Mouse (Mus musculus): ENCODE data around the gene Fxr2.

GRCm38 (mm10) chr11:69657462-69657881 is 24.7 kb downstream of the Fxr2 start:
- TF ChIP-seq CTCF (IDR thresholded peaks at IDR 0.05; ENCODE audit: extremely low read depth, insufficient read depth, low read length) (no peak), POLR2A (IDR thresholded peaks at IDR 0.05; ENCODE audit: extremely low read depth, insufficient read depth, low read length) (no peak)

All from cortical plate, adult 2 months (tissue).